Mouse (Mus musculus) left cerebral cortex, adult 11 months (tissue): ENCODE data around the gene Fbxo36.

Experiments used
- DNase-seq: peaks from one replicate; pipeline ENCODE4 v3.0.0; 2022; ENCODE audit warnings: low spot score

The Fbxo36 gene

GRCm38 (mm10) chr1:84839309-84840017 lies at the start of gene Fbxo36:
TSS of gene Fbxo36 (plus strand) at chr1:84839841.
- peak; percentile 86 for DNase-seq

- DNase-seq: no peak
Measured at GRCm38 (mm10) chr1:84791393-84791792, 48.2 kb upstream of the Fbxo36 start.

DNA sequence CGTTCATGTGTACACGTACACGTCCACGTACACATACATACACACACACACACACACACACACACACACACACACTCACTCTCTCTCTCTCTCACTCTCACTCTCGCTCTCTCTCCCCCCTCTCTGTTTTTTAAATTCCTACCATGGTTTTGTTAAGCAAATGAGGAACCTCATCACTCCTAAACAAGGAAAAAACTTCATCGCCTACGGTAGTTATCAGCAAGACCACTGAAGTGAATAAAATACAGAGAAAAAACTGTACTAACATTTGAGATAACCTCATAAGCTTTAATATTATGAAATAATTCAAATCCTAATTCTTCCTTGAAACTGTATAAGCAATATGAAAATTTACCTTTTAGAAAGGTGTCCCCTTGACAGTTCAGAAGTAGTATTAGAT lies 44.3 kb upstream of the Fbxo36 start:
- no peak for DNase-seq

GRCm38 (mm10) chr1:84799166-84799565 lies 40.5 kb upstream of the Fbxo36 start:
- no peak for DNase-seq

DNA sequence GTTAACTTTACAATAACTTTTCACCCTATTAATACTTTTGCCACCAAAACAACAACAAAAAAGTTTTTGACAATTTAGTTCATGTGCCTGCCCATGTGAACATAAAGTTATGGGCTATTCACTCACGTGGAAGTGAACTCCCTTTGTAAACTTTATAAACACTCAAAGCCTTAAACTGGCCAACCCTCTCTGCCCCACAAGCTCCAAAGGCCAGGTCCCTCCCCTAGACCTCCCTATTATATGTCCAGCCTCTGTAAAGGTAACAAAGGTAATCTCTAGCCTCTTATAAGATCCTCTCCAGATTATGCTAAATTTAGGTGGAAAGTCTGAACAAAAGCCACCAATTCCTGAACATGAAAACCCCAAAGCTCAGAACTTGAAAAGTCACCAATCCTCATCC lies 35.9 kb upstream of the Fbxo36 start:
- no peak for DNase-seq

DNA sequence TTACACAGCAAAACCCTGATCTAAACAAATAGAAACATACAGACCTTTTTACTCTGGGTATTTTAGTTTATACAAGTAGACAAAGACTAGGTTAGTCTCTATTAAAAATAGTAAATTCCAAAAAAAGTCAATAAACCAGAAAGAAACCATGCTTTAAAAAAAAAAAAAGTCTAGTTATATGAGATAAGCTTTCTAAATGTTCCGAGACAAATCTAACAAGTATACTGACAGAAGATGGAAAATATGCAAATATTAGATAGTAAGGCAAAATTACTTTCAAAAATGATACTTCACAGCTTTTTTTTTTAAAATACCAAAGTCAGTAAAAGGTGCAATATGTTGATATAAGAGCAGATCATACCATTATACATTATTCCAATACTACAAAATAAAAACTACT lies 22.0 kb upstream of the Fbxo36 start:
- DNase-seq: no peak

GRCm38 (mm10) chr1:84825091-84825490 lies 14.6 kb upstream of the Fbxo36 start:
- DNase-seq: no peak

DNA sequence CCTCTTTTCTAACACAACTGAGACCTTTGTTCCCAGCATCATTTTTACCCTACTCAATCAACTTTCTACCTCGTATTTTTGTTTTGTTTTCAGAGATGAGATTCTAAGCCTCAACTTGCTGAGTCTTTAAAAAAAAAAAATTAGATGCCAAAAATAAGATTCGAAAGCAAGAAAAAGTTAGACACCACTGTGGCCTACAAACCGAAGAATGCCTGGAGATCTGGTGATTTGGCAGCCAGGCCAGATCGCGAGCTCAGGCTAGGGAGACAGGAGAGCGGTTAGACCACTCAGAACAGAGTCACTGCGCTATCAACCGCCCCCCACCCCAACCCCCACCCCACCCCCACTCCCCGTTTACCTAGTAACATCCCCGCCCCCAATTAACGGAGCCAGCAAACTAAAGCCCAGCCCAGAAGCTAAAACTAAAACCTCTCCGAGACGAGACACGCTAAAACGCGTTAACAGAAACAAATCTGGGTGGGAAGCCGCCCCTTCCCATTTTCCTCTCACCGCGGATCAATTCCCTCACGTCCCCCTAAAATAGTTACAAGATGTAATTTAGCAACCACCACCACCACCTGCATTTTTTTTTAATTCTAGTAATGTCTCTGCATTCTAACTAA lies 2.0 kb upstream of the Fbxo36 start:
- DNase-seq: no peak

GRCm38 (mm10) chr1:84838156-84838555 lies 1.5 kb upstream of the Fbxo36 start:
- no peak for DNase-seq

DNA sequence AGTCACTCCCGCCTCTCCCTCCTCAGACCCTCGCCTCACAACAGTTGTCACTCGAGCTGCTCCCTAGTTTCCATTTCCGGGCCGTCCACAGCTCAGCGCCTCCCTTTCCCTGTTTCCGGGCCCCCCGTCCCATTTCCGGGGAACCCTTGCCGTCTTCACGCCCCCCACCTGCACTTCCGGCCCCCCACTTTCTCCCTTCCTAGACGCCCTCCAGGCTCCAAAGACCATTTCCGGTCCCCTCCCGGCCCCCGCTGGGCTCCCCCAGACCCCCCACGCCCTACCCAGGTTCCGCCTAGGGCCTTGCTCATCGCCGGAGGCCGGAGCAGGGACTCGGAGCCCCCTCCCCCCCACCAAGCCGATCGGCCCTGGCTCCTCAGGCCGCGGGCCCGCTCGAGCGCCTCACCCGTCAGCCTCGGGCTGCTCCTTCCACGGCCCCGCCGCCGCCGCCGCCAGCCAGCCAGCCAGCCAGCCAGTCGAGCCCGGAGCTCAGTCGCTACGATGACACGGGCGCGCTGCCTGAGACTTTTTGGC lies 955 bp upstream of the Fbxo36 start:
- peak; percentile 46 for DNase-seq

DNA sequence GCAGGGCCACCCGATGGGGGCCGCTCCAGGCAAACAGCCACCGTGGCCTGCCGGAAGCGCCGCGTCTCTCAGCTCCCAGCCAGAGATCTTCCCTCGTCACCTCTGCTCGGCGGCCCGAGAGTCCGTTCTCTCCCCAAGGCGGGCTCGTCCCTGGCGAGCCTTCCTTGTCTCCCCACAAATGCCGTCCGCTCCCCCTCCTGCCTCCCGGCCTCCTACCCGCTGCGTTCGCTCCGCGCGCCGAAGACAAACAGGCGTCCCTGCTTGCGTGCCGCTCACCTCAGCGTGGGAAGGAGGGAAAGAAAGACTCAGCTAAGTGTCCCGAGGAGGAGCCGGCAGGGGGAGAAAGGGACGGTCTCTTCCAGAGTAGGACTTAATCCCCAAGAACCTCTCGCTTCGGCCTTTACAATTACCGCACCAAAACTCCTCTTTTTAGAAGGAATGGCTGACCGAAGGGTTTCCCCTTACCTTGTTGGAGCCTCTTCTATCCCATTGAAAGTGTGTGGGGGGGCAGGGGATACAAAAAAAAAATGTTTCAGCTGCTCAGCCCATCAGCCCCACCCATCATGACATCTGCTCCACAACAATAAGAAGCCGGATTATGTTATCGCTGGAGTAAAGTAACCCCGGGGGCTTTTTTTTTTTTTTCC lies 500 bp downstream of the Fbxo36 start, which contains the start of gene Trip12:
Gene Trip12 (minus strand): TSS at position 499 of the 647 bp plus-strand sequence.
- DNase-seq: no peak

GRCm38 (mm10) chr1:84841061-84841460 lies 1.4 kb downstream of the Fbxo36 start:
- DNase-seq: no peak

DNA sequence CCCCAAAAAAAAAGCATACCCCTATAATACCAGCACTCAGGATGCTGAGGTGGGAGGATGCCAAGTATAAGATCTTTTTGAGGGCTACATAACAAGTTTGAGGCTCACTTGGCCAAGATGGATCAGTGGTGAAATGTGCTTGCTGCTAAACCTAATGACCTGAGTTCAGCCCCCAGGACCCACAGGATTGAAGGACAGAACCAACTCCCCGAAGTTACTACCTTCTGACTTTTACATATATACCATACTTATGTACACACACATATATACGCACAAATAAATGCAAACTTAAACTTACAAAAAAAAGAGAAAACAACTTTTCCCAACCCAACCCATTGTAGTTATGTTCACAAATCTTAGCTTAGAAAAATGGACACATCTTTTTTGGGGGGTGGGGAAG lies 3.7 kb downstream of the Fbxo36 start:
- no peak for DNase-seq

GRCm38 (mm10) chr1:84847698-84848097 lies 8.1 kb downstream of the Fbxo36 start:
- no peak for DNase-seq

- DNase-seq: no peak
Measured at GRCm38 (mm10) chr1:84848335-84848734, 8.7 kb downstream of the Fbxo36 start.

DNA sequence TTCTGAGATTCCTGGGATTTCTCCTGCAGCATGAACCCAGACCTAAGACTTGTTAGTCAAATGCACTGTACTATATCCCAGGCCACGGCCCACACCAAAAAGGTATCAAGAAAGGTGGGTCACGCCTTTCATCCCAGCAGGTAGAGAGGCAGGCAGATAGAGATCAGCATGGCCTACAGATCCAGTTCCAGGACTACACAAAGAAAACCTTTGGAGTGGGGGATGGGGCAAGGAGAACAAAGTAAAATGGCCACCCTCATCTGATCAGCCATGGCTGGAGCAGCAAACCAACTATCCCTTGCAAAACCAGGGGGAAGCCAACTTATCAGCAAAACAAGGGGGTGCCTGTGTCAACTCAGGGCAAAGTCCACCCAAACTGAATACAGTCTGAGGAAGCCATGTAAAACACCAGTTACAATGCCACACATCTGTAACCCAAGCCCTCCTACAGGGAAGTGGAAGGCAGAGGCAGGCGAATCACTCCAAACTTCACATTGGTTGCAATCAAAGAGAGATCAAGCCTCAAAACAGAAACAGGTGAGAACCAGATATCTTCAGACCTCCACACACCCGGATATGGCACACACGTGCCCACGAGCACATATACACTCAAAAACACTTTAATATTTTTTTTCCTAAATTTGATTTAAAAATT lies 9.3 kb downstream of the Fbxo36 start:
- DNase-seq: no peak

- no peak for DNase-seq
Measured at GRCm38 (mm10) chr1:84849804-84850203, 10.2 kb downstream of the Fbxo36 start.

DNA sequence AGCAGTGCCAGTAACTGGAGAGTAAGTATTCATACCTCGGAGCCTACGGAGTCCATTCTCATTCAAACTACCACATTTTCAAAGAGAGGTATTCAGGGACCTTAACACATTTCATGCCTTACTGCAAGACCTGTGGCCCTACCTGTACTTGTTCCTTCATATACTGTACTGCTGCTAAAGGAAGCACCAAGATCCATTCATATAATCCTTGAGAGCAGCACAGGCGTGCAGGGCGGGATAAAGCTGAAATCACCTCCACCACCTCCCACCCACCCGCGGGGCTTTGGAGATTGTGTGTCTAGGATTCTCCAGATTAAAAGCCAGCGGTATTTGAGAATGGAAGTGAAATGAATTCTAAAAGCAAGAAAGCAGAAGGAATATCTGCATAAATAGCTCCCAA lies 10.8 kb downstream of the Fbxo36 start:
- no peak for DNase-seq

GRCm38 (mm10) chr1:84851512-84852235 lies 12.0 kb downstream of the Fbxo36 start:
- no peak for DNase-seq

DNA sequence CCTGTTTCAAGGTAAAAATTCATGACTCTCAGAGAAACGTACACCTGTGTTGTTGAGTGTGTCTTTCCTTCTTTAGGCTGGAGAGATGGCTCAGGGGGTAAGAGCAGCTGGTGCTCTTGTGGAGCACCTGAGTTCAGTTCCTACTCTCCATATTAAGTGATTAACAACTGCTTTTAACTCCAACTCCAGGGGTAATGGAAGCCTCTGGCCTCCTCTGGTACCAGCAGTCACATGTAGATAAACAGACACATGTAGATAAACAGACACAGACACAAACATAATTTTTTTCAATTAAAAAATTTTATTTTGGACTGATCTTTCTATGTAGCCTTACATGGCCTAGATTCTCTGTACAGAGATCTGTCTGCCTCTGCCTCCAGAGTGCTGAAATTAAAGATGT lies 14.1 kb downstream of the Fbxo36 start:
- DNase-seq: no peak

- no peak for DNase-seq
Measured at GRCm38 (mm10) chr1:84854966-84855365, 15.3 kb downstream of the Fbxo36 start.

- no peak for DNase-seq
Measured at GRCm38 (mm10) chr1:84855756-84856155, 16.1 kb downstream of the Fbxo36 start.
